Mouse (Mus musculus) G1E (cell line): ENCODE data around the gene Gsn.

ENCODE experiments used
- CTCF ChIP-seq: IDR thresholded peaks from 2 replicates; pipeline ENCODE4 v1.5.1; 2012; ENCODE audit warnings: low read depth, low read length, inconsistent platforms, mixed read lengths
- GATA1 ChIP-seq: IDR thresholded peaks from 2 replicates; pipeline ENCODE4 v1.6.1; 2012; ENCODE audit warnings: borderline replicate concordance, low read length, inconsistent platforms, mixed read lengths
- TAL1 ChIP-seq: conservative IDR thresholded peaks from 2 replicates; pipeline ENCODE4 v1.6.1; 2012; ENCODE audit warnings: low read depth, low read length, inconsistent platforms, mixed read lengths

DNA sequence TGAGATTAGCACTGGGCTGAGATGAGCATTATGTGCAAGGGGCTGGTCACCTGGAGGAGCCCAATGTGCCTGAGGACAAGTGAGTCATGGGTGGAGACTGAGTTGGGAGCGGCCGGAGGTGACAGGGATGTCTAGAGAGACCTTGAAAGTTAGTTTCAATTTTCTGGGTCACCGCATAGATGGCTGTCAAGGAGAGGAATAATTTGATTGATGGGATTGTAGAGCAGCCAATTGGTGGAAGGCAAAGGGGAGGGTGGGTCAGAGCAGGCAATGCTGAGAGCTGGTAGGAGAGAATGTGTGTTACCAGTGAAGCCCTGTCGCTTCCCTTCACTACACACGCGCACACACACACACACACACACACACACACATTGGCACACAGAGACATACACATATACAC is 13.0 kb downstream of the Gsn start:
- TF ChIP-seq CTCF: no peak
- no peak for TF ChIP-seq TAL1
- TF ChIP-seq GATA1: no peak
